Mouse (Mus musculus): Measurements from ENCODE around the gene Tmem135.

- TF ChIP-seq CTCF (IDR thresholded peaks at IDR 0.05; ENCODE audit: insufficient read depth, low read depth, low read length) = no peak
- TF ChIP-seq POLR2A (IDR thresholded peaks at IDR 0.05; ENCODE audit: insufficient read depth, low read depth, low read length) = no peak
These were observed 168.0 kb downstream of the Tmem135 start for GRCm38 (mm10) chr7:89235974-89236507.
